Mouse (Mus musculus): ENCODE measurements around the gene Amh. TPM values are rescaled to one million over a fixed set of nuclear protein-coding genes. Genes with fewer than 3 reads are reported as not detected.

Gene Amh
- polyA plus RNA-seq, 1 experiment from 2014 or later, result not detected

DNA sequence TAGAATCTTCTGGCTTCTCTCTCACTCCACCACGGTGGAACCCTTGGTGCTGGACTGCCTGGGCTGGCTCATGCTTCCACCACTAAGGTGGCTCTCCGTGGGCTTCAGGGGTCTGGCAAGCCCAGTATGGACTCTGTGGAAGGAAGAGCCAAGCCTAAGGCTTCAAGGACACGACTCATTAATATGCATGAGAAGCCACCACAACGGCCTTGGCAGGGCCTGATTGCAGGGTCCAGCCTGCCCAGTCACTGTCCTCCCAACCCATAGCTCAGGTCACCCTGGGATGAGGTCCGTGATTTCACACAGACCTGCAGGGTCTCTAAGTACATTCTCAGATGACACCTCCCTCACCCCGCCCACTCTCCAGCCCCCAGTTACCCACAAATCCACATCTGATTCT, 34.8 kb downstream of the Amh start:
- Histone ChIP-seq H3K9ac (no peak overlapping the region), H3K4me3 (replicated peaks) (no peak overlapping the region), H3K36me3 (replicated peaks) (no peaks in the 10 kb centered on the region), H3K4me2 (no peak overlapping the region), H3K4me1 (peaks cover 19% of the 10 kb centered on the region), H3K9me3 (no peaks in the 10 kb centered on the region), H3K27ac (no peak overlapping the region), H3K27me3 (peaks cover 73% of the 10 kb centered on the region)
- WGBS, result 68% methylated on average over 6 of the region's 6 CpGs
- ATAC-seq (ENCODE audit: low FRiP score), result no peak

DNA sequence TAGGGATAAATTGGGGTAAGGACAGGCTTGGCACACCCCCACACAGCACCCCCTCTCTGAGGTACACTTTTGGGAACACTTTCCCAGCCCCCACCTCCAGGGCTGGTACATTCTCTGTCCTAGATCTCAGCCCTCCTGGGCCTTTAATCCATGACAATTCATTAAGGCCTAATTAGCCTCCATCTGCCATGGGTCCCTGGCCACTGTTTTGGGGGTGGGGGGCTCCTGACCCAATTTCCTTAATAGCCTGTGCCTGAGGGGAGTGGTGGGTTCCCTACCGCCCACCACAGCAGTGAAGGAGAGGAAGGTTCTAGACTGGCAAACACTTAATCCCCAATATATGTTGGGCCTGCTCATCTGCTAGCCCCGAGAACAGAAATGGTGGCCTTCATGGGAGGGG, 36.6 kb downstream of the Amh start:
- no peak overlapping the region for H3K4me3 ChIP-seq (replicated peaks)
- H3K4me1 ChIP-seq, result peaks cover 16% of the 10 kb centered on the region
- no peak overlapping the region for H3K4me2 ChIP-seq
- no peak overlapping the region for H3K9ac ChIP-seq
- no peak for ATAC-seq (ENCODE audit: low FRiP score)
- H3K9me3 ChIP-seq, result no peaks in the 10 kb centered on the region
- H3K27ac ChIP-seq, result no peak overlapping the region
- peaks cover 68% of the 10 kb centered on the region for H3K27me3 ChIP-seq
- WGBS, result 71% methylated on average over 2 of the region's 2 CpGs
- no peaks in the 10 kb centered on the region for H3K36me3 ChIP-seq (replicated peaks)

DNA sequence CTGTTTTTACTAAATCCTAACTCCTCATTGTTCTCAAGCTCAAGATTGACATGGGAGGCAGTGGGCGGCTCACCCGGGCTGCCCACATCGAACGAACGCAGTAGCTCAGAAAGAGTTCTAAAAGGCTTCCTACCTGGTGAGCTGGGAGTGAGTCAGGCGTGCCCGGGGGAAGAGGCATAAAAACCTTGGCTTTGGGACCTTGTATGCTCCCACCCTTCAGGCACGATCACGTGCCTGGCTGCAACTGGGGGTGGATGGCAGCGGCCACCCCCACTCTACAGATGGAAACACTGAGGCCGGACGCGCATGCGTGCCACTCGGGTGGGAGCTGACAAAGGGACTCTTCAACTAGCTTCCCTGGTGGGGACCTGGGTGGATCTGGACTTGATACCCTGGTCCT, 37.3 kb downstream of the Amh start:
- ATAC-seq (ENCODE audit: low FRiP score), result no peak
- Histone ChIP-seq H3K4me2 (no peak overlapping the region), H3K9me3 (no peaks in the 10 kb centered on the region), H3K36me3 (replicated peaks) (no peaks in the 10 kb centered on the region), H3K9ac (no peak overlapping the region), H3K4me3 (replicated peaks) (no peak overlapping the region), H3K27me3 (peaks cover 61% of the 10 kb centered on the region), H3K4me1 (peaks cover 16% of the 10 kb centered on the region), H3K27ac (no peak overlapping the region)
- WGBS, result 81% methylated on average over 15 of the region's 15 CpGs

DNA sequence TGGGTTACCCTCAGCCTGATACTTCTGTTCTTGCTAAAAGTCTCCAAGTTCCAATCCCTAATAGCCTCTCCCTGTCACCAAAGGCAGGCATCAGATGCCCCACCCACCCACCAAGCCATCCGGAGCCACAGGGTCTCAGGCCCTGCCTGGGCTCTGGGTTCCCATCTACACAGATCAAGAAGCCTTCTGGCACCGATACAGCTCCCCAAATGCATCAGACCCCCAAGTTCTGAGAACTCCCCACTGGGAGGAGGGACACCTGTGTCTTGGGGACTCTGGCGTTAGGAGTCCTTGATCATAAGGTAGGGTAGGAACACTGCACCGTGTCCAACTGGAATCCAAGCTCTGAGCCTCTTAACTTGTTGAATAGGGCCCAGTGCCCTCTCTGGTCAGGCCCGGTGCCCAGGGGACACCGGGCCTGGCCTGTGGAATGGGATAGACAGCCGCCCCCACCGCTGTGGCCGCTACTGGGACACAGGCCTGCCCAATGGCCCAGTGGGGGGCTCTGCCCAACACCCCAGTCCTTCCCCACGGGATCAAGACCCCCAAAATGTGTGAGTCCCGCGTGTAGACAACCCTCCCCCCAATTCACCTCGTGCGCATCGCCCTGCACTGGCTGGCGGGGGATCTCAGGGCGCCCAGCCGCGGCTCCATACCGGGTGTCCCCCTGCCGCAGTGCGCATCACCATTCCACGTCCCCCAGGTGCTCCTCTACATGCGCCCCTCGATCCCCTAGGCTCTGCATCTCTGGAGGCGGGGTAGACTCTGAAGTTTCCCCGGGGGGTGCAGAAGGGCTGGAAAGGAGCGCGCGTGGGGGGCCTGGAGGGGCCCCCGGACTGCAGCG, 38.3 kb downstream of the Amh start:
- Histone ChIP-seq H3K9ac (peak overlapping the region; percentile 61), H3K4me2 (peak overlapping the region; percentile 84), H3K4me1 (peaks cover 11% of the 10 kb centered on the region), H3K36me3 (replicated peaks) (no peaks in the 10 kb centered on the region), H3K4me3 (replicated peaks) (peak overlapping the region; percentile 47), H3K27ac (no peak overlapping the region), H3K27me3 (peaks cover 56% of the 10 kb centered on the region), H3K9me3 (no peaks in the 10 kb centered on the region)
- ATAC-seq (ENCODE audit: low FRiP score), result no peak
- WGBS, result 11% methylated on average over 26 of the region's 32 CpGs

DNA sequence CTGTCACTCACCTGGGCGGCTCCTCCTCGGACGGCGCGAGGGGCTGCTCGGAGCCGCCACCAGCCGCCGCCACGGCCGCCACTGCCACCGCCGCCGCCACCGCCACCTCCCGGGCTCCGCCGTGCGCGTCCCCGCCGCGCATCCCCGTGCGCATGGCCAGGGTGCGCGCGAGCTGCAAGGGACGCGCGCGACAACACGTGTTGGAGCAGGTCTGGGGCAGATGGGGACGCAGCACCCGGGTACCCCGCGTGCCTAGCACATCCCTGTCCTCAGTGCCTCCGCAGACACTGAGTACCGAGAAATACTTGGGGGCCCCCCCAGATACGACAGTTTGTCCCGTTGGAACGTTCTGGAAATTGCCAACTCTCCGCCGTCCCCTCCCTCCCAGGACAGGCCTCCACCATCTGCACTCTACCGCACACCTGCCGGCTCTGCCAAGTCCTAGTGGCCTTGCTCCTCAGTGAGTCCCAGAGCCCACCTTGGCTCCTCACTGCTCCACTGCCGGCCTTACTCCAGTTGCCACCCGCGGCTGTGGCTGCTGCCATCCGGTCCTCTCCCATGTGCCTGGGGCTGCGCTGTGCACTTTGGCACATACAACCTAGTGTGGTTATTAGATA, 39.0 kb downstream of the Amh start, which contains the start of gene Lingo3:
Gene Lingo3, minus strand, starts transcription at position 109 of the 617 bp plus-strand sequence.
- no peak for ATAC-seq (ENCODE audit: low FRiP score)
- Histone ChIP-seq H3K4me1 (peaks cover 15% of the 10 kb centered on the region), H3K27ac (no peak within 1 kb of the TSS), H3K27me3 (peaks cover 56% of the 10 kb centered on the region), H3K4me3 (replicated peaks) (peak within 1 kb of the TSS; percentile 47), H3K4me2 (peak within 1 kb of the TSS; percentile 84), H3K9ac (peak within 1 kb of the TSS; percentile 61), H3K9me3 (no peaks in the 10 kb centered on the region), H3K36me3 (replicated peaks) (no peaks in the 10 kb centered on the region)
- 6% methylated on average over 38 of the region's 51 CpGs for WGBS

DNA sequence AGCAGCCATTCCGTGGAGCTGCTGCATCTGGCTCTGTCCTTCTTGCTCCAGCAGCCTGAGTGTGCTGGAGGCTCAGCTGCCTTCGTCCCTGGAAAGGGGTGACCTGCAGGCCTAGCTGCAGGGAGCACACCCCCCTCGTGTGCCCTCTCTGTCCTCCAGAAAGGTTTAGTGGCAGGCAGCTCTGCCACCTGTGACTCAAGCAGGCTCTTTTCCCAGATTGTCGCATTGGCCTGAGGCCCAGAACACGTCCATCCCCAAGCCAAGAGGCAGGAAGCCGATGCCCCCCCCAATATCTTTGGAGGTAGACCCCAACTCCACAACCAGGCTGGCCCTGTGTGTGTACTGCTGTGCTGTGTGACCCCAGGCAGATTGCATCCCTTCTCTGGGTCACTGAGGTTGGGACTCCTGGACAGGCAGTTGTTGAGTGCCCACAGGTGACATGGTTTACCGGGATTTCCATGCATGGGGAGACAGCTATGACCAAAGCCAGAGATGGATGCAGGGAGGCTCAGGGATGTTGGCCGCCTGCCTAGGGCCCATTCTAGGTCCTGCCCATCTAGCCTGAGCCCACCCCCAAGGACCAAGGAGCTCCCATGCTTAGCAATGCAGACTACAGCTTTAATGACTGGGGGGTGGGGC, 40.1 kb downstream of the Amh start:
- Histone ChIP-seq H3K4me1 (peaks cover 15% of the 10 kb centered on the region), H3K27ac (no peak overlapping the region), H3K4me2 (no peak overlapping the region), H3K9me3 (no peaks in the 10 kb centered on the region), H3K27me3 (peaks cover 56% of the 10 kb centered on the region), H3K36me3 (replicated peaks) (peaks cover under 1% of the 10 kb centered on the region), H3K9ac (no peak overlapping the region), H3K4me3 (replicated peaks) (no peak overlapping the region)
- ATAC-seq (ENCODE audit: low FRiP score), result no peak
- 66% methylated on average over 8 of the region's 8 CpGs for WGBS

DNA sequence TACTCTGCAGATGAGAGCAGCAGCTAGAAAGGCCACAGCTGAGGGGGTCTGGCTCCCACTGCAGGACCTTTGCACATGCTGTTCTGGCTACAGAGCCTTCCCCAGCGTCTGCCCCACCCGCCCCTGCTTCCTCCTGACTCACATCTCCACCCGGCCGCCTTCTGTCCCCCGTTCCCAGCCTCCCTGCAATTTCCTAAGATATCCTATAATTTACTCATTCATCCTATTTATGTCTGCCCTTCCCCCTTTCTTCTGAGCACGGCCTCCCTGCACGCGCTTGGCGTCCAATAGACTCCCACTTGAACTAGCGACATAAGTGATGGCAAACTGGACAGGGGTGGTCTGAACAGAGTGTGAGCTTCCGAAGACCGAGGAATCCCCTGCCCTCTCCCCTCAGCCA, 40.7 kb downstream of the Amh start:
- H3K36me3 ChIP-seq (replicated peaks), result peaks cover 6% of the 10 kb centered on the region
- no peak overlapping the region for H3K27ac ChIP-seq
- 85% methylated on average over 12 of the region's 12 CpGs for WGBS
- H3K9ac ChIP-seq, result no peak overlapping the region
- no peak overlapping the region for H3K4me2 ChIP-seq
- H3K9me3 ChIP-seq, result no peaks in the 10 kb centered on the region
- H3K4me3 ChIP-seq (replicated peaks), result no peak overlapping the region
- H3K27me3 ChIP-seq, result peaks cover 54% of the 10 kb centered on the region
- ATAC-seq (ENCODE audit: low FRiP score), result no peak
- peaks cover 15% of the 10 kb centered on the region for H3K4me1 ChIP-seq

DNA sequence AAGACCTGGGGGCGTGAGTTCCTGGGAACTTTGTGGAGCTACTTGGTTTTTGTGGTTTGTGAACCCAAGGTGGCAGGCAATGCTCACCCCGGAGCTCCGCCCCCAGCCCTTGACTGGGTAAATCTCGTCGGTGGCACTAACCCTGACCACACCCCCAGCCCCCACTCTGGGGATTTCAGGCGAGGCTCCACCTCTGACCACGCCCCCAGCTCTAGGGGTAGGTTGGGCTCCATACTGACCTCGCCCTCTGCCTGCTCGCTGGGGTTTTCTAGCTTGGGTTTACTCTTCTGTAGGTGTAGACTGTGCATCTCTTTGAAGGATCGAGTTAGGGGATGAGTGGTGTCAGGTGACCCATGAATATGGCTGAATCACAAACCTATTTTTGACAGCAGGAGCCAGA, 43.5 kb downstream of the Amh start:
- Histone ChIP-seq H3K9me3 (no peaks in the 10 kb centered on the region), H3K4me2 (no peak overlapping the region), H3K9ac (no peak overlapping the region), H3K27me3 (peaks cover 25% of the 10 kb centered on the region), H3K27ac (no peak overlapping the region), H3K4me1 (peaks cover 13% of the 10 kb centered on the region), H3K4me3 (replicated peaks) (no peak overlapping the region), H3K36me3 (replicated peaks) (peaks cover 31% of the 10 kb centered on the region)
- WGBS, result 9% methylated on average over 10 of the region's 10 CpGs
- ATAC-seq (ENCODE audit: low FRiP score), result 0 out of 2 replicates have a peak, but pooled peaks have one; percentile 33

DNA sequence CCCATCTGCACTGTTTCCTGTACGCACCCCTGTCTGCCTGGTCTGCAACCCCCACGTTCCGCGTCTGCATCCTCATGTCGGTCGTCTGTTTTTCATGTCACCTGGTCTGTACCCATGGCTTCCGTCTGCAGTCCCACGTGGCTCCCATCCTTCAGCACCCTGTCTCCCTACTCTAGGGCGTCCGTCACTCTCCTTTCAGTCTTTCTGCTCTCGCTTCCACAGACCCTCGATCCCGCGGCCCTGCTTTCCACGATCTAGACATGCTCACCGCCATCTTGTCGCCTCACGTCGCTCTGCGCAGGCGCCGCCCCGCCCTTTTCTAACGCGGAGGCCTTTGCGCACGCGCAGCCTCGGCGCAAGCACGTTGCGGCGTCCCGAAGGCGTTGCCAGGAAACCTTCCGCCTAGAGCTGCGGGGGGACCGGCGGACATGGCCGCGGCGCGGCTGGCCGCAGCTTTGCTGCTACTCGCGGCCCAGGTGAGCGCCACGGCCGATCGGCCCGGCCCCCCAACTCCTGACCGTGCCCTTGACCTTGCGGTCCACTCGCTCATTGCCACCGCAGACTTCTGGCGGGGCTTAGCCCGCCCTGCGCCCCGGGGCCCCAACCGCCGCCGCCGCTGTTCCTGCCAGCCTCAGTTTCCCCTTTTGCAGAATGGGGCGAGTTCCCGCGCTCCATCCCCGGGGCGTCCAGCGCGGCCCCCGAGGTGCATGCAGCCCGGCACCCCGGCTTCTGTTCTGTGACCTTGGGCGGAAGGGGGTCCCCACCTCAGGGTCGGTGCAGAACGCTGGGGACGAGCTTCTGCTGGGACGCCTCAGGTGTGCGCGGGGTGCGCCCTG, 50.1 kb downstream of the Amh start, which contains the start of the genes Lsm7 and Sppl2b:
Gene Lsm7, minus strand, starts transcription at position 297 of the 836 bp plus-strand sequence.
Gene Sppl2b, plus strand, starts transcription at position 363 of the 836 bp plus-strand sequence.
- Histone ChIP-seq H3K4me3 (replicated peaks) (peak within 1 kb of the TSS; percentile 90), H3K36me3 (replicated peaks) (peaks cover 32% of the 10 kb centered on the region), H3K27me3 (no peaks in the 10 kb centered on the region), H3K4me1 (peaks cover 44% of the 10 kb centered on the region), H3K4me2 (peak within 1 kb of the TSS; percentile 99), H3K27ac (peak within 1 kb of the TSS; percentile 66), H3K9me3 (no peaks in the 10 kb centered on the region), H3K9ac (peak within 1 kb of the TSS; percentile 90)
- WGBS, result under 1% methylated on average over 81 of the region's 81 CpGs
- peak; percentile 86 for ATAC-seq (ENCODE audit: low FRiP score)

DNA sequence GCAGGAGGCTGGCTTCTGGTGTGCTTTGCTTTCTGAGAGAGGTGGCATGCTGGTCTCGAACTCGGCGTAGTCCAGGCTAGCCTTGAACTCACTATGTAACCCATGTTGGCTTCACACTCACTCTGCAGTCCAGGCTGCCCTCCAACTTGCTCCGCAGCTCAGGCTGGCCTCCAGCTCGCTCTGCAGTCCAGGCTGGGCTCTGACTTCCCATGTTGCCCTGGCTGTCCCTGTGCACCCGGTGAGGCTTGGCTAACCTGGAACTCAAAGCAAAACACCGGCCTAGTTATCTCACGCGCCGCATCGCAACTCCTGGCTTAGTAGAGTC, 50.7 kb downstream of the Amh start:
- ATAC-seq (ENCODE audit: low FRiP score), result 0 out of 2 replicates have a peak, but pooled peaks have one; percentile 4
- H3K9ac ChIP-seq, result peak overlapping the region; percentile 90
- peaks cover 44% of the 10 kb centered on the region for H3K4me1 ChIP-seq

DNA sequence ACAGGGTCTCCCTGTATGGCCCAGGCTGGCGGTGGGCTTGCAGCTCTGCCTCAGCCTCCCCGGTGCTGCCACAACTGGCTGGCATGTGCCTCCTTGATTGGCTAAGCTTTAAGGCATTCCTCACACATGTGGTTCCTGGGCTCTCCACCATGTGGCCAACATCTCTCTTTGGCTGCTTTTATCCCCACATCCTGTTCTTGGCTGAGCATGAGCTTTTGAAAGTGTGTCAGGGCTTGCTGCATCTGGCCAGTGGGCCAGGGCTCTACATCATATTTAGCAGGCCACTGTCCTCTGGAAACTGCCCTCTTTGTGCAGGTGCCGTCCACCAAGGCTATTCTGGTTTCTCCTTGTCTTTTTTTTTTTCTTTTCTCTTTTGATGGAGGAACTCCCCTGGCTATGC, 51.2 kb downstream of the Amh start:
- 69% methylated on average over 3 of the region's 3 CpGs for WGBS
- Histone ChIP-seq H3K4me1 (peaks cover 44% of the 10 kb centered on the region), H3K36me3 (replicated peaks) (peaks cover 23% of the 10 kb centered on the region), H3K9ac (peak overlapping the region; percentile 90), H3K27me3 (no peaks in the 10 kb centered on the region), H3K9me3 (no peaks in the 10 kb centered on the region), H3K4me2 (peak overlapping the region; percentile 99), H3K4me3 (replicated peaks) (peak overlapping the region; percentile 90), H3K27ac (no peak overlapping the region)
- no peak for ATAC-seq (ENCODE audit: low FRiP score)

More for the DNA sequence above, 50.7 kb downstream of the Amh start:
- no peaks in the 10 kb centered on the region for H3K9me3 ChIP-seq
- H3K4me2 ChIP-seq, result peak overlapping the region; percentile 99
- peaks cover 26% of the 10 kb centered on the region for H3K36me3 ChIP-seq (replicated peaks)
- H3K27ac ChIP-seq, result no peak overlapping the region
- H3K27me3 ChIP-seq, result no peaks in the 10 kb centered on the region
- peak overlapping the region; percentile 90 for H3K4me3 ChIP-seq (replicated peaks)
- 21% methylated on average over 11 of the region's 11 CpGs for WGBS

Measured in forebrain, embryonic 12.5 days (tissue).